Mouse (Mus musculus) testis, adult 2 months (tissue): Measurements from ENCODE around the gene Exosc5. TPM values are rescaled to one million over a fixed set of nuclear protein-coding genes. Genes with fewer than 3 reads are reported as not detected.

ENCODE experiments used
- H3K27ac ChIP-seq: fragments of 200-500 bp; 2 replicates; pipeline ENCODE4 v1.5.1; 2012; ENCODE audit warnings: low read depth, low read length; ENCODE audit not compliant: control insufficient read depth, insufficient read depth
- H3K27me3 ChIP-seq: fragments of 200-500 bp; 2 replicates; pipeline ENCODE4 v1.6.1; 2012; ENCODE audit warnings: mild to moderate bottlenecking, low read length, moderate library complexity; ENCODE audit not compliant: control insufficient read depth, insufficient read depth
- H3K36me3 ChIP-seq: fragments of 200-500 bp; 2 replicates; pipeline ENCODE4 v1.6.1; 2012; ENCODE audit warnings: mild to moderate bottlenecking, low read length; ENCODE audit not compliant: control insufficient read depth, insufficient read depth
- H3K4me1 ChIP-seq: fragments of 200-500 bp; 2 replicates; pipeline ENCODE4 v1.6.1; 2012; ENCODE audit warnings: low read length; ENCODE audit not compliant: control insufficient read depth, insufficient read depth
- H3K4me3 ChIP-seq: fragments of 200-500 bp; 2 replicates; pipeline ENCODE4 v1.5.1; 2012; ENCODE audit warnings: low read depth, mild to moderate bottlenecking, low read length, moderate library complexity, mixed read lengths; ENCODE audit not compliant: control insufficient read depth
- CTCF ChIP-seq: fragments of 200-500 bp; IDR thresholded peaks from 2 replicates; pipeline ENCODE4 v1.5.1; 2012; ENCODE audit warnings: low read depth, mild to moderate bottlenecking, inconsistent platforms, low read length, moderate library complexity; ENCODE audit not compliant: control insufficient read depth, insufficient read depth, insufficient replicate concordance
- POLR2A ChIP-seq: fragments of 200-500 bp; IDR thresholded peaks from 2 replicates; pipeline ENCODE4 v1.6.1; 2012; ENCODE audit warnings: low read depth, mild to moderate bottlenecking, inconsistent platforms, low read length, moderate library complexity; ENCODE audit not compliant: control insufficient read depth
- polyA plus RNA-seq: library from polyadenylated mRNA; depleted of rRNA; stranded (reverse); fragments of >200 nt; gene quantifications from 2 replicates; pipeline ENCODE4 v1.2.3, GENCODE M21; 2012

The Exosc5 gene
- polyA plus RNA-seq, 1 experiment = 466 TPM

DNA sequence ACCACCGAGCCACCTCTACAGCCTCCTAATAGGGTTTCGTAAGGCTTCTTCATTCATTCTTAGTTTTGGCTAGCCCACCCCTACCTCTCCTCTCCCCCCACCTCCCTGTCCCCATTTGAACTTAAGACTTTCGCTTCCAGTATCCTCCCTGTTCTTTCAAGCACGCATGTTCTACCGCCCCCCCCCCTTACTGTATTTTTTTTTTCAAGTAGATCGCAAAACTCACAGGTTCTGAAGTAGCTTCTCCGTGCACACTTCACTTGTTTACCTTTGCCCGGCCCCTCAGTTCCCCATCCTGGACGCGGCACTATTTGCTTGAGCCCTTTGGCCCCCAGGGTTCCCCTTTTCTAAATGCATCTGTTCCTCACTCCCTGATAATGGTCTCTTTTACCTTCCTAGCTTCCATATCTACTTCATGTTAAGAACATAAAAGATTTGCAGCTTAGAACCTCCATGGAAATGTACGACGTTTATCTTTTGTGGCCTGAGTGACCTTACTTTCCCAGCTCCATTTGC lies 6.7 kb upstream of the Exosc5 start:
- Histone ChIP-seq H3K4me3 (no peak overlapping the region), H3K27ac (no peak overlapping the region)
- TF ChIP-seq CTCF (no peak), POLR2A (no peak)

DNA sequence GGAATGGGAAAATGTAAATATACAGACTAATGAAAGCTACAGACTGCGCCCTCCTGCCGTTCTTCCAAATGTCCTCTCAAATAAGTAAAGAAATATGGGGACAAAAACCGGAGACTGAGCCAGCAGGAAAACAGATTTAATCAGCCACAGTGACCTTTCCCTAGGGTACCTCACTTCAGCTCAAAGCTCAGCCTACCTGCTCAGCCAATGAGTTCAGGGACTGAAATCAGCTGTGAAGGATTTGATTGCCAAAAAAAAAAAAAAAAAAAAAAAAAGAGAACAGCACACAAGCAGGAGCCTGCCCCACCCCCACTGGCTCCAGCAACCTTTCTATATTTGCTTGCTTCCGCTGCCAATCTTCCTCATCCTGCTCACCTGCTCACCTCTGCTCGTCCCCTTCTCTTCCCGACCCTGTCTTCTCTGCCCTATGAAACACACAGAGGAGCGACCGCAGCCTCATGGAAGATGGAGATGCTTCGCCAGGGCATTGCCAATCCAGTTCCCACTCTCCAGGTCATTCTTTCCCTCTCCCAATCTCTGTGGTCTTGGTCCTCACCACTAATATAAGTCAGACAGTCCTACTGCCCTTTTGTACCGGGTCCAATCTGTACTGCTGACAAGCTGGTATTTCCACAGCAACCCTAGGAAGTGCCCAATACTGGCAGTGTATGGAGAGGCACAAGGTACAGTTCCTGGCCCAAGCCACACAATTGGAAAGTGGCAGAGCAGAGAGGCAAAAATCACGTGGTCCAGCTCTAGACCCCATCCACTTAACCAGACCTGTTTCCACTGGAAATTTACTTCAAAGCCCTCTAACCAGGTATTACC lies 3.1 kb upstream of the Exosc5 start:
- H3K27ac ChIP-seq = no peak overlapping the region
- H3K36me3 ChIP-seq = no peaks in the 10 kb centered on the region
- no peaks in the 10 kb centered on the region for H3K27me3 ChIP-seq
- H3K4me1 ChIP-seq = peaks cover 5% of the 10 kb centered on the region
- H3K4me3 ChIP-seq = no peak overlapping the region
- TF ChIP-seq CTCF (no peak), POLR2A (no peak)

More for the DNA sequence above, 6.7 kb upstream of the Exosc5 start:
- H3K36me3 ChIP-seq = no peaks in the 10 kb centered on the region
- no peaks in the 10 kb centered on the region for H3K27me3 ChIP-seq
- peaks cover 2% of the 10 kb centered on the region for H3K4me1 ChIP-seq

DNA sequence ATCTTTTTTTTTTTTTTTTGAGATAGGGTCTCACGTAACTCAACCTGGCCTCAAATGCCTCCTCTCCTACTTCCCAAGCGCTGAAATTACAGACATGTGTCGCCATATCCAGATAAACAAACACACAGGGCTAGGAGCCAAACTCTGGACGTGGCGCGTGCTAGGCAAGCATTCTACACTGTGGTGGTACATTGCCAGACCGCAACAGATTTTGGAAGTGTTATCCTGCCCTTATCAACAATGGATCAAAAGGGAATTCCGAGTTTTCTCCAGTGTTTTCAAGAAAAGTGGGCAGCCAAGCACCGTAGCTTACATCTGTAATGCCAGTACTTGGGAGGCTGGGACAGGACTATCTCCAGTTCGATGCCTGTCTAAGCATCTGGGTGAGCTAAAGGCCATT lies 1.2 kb upstream of the Exosc5 start:
- TF ChIP-seq CTCF (no peak), POLR2A (no peak)
- Histone ChIP-seq H3K27ac (peak overlapping the region; percentile 95), H3K27me3 (no peaks in the 10 kb centered on the region)

DNA sequence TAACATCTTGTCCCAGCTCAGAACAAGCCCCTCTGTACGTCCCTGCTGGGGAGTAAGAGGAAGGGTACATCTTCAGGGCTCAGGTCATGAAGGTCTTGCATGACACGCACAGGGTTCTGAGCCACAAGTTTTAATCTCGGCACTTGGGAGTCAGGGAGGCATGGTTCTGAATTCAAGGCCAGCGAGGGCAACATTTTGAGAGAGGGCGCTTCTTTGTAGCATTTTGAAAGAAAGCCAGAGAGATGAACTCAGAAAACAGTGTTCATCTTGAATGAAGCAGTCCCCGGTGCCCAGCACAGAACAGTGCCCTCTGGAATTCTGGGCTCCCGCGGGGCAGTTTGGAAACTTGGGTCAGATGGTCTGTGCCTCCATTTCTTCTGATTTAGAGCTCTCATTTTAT lies 7.4 kb downstream of the Exosc5 start:
- Histone ChIP-seq H3K4me3 (no peak overlapping the region), H3K27ac (peak overlapping the region; percentile 51), H3K36me3 (peaks cover 2% of the 10 kb centered on the region), H3K4me1 (peaks cover 3% of the 10 kb centered on the region), H3K27me3 (no peaks in the 10 kb centered on the region)
- TF ChIP-seq CTCF (no peak), POLR2A (no peak)

More for the DNA sequence above, 1.2 kb upstream of the Exosc5 start:
- H3K4me1 ChIP-seq = peaks cover 5% of the 10 kb centered on the region
- H3K36me3 ChIP-seq = no peaks in the 10 kb centered on the region; the same call in 1 of the 2 replicates
- peak overlapping the region; percentile 96 for H3K4me3 ChIP-seq

DNA sequence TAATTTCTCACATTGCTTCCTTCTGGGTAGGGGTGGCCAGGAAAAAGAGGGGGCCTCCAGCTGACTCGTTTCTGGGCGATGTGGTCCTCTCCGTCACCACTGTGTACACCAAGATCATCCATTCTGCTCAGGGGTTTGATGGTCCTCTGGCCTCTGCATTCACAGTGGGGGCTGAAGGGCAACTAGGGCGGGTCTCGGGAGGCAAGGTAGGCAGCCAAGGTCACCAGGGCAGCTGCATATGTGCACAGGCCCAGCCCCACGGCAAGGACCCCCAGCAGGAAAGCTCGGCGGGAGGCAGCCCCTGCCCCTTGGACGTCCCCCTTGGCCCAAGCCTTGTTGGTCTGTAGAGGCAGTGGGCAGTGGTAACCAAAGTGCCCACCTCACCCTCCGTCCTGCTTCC lies 10.2 kb downstream of the Exosc5 start:
- TF ChIP-seq POLR2A (no peak), CTCF (no peak)
- Histone ChIP-seq H3K4me1 (peaks cover 2% of the 10 kb centered on the region), H3K27me3 (no peaks in the 10 kb centered on the region), H3K36me3 (peaks cover 2% of the 10 kb centered on the region), H3K27ac (no peak overlapping the region), H3K4me3 (no peak overlapping the region)

DNA sequence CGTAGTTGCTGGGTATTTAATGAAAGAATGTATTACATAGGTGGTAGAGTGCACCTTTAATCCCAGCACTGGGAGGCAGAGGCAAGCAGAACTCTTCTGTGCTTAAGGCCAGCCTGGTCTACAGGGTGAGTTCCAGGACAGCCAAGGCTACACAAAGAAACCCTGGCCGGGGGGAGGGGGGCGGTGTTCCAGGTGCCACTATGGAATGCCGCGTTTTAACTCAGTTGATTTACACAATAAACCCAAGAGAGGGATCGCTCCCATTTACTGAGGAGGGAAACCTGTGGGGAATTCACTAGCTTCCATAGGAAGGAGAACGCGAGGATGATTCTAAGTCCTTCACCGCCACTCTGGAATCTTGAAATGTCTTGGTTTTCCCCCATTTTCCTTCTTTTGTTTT lies 10.7 kb downstream of the Exosc5 start:
- Histone ChIP-seq H3K4me3 (no peak overlapping the region), H3K4me1 (peaks cover 4% of the 10 kb centered on the region), H3K36me3 (peaks cover 2% of the 10 kb centered on the region), H3K27ac (no peak overlapping the region), H3K27me3 (no peaks in the 10 kb centered on the region)
- no peak for TF ChIP-seq CTCF
- TF ChIP-seq POLR2A = no peak

DNA sequence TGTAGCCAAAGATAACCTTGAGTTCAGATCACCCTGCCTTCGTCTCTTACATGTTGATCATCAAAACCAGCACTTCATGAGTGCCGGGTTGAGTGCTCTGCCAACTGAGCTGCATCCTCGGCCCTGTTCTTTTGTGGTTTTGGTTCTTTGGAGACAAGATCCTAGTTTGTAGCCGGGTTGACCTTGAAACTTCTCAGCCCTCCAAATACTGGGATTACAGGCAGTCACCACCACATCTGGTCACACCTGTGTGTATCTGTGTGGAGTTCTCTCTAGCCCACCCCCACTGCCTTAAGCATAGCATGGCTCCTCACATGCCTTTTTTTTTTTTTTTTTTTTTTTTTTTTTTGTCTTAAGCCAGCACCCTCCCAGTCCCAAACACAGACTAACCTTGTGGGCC lies 11.1 kb downstream of the Exosc5 start:
- H3K27ac ChIP-seq = no peak overlapping the region
- H3K4me3 ChIP-seq = no peak overlapping the region
- peaks cover 9% of the 10 kb centered on the region for H3K4me1 ChIP-seq
- no peak for TF ChIP-seq POLR2A
- no peak for TF ChIP-seq CTCF
- H3K36me3 ChIP-seq = peaks cover 2% of the 10 kb centered on the region
- no peaks in the 10 kb centered on the region for H3K27me3 ChIP-seq
